Mouse (Mus musculus): ENCODE measurements around the gene Igdcc3. TPM values are rescaled to one million over a fixed set of nuclear protein-coding genes. Genes with fewer than 3 reads are reported as not detected.

Igdcc3 gene
- polyA plus RNA-seq (2015; fragmentation: Nextera tagmentation; extraction: Ambion mirVana): 2.1 and 3.0 TPM in 2 replicates

DNA sequence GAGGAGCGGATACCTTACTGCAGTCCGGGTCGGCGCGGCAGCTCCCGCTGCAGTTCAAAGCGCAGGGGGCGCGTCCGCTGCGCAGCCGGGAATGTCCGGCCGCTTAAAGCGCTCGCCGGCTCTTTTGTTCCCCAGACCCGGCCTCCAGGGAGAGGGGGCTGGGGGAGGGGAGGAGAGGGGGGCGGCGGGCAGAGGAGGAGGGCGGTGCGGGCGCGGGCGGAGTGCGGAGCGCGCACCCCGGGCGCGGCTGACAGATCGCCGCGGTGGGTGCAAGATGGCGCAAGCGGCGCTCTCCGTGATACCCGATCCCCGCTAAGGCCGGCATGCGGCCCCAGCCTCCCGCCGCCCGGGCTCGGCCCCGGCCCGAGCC is at the start of gene Igdcc3:
Gene Igdcc3, plus strand, starts transcription at position 254 of the 370 bp plus-strand sequence.
- peak within 1 kb of the TSS; percentile 87 for H3K27ac ChIP-seq
- WGBS: 0% methylated on average over 47 of the region's 48 CpGs
- H3K4me3 ChIP-seq: peak within 1 kb of the TSS; percentile 79
- peak; percentile 60; the same call in 1 of the 2 replicates for ATAC-seq (ENCODE audit: insufficient number of reproducible peaks, insufficient read depth, low FRiP score, low TSS enrichment, low read depth)
- H3K4me1 ChIP-seq: peaks cover 17% of the 10 kb centered on the region
- no peaks in the 10 kb centered on the region; the same call in 1 of the 2 replicates for H3K27me3 ChIP-seq
- no peaks in the 10 kb centered on the region for H3K9me3 ChIP-seq
- H3K9ac ChIP-seq: peak within 1 kb of the TSS; percentile 86
- peak within 1 kb of the TSS; percentile 85 for H3K4me2 ChIP-seq
- H3K36me3 ChIP-seq: peaks cover 8% of the 10 kb centered on the region; the same call in 1 of the 2 replicates

GRCm38 (mm10) chr9:65094237-65094636 is 46.8 kb upstream of the Igdcc3 start:
- Histone ChIP-seq H3K4me3 (no peak overlapping the region), H3K4me2 (no peak overlapping the region), H3K27me3 (no peaks in the 10 kb centered on the region), H3K9ac (no peak overlapping the region), H3K27ac (peak overlapping the region; percentile 1; the same call in 1 of the 2 replicates), H3K4me1 (peaks cover 18% of the 10 kb centered on the region), H3K9me3 (no peaks in the 10 kb centered on the region), H3K36me3 (no peaks in the 10 kb centered on the region)
- no peak for ATAC-seq (ENCODE audit: insufficient number of reproducible peaks, insufficient read depth, low FRiP score, low TSS enrichment, low read depth)
- WGBS: 55% methylated on average over 6 of the region's 6 CpGs

DNA sequence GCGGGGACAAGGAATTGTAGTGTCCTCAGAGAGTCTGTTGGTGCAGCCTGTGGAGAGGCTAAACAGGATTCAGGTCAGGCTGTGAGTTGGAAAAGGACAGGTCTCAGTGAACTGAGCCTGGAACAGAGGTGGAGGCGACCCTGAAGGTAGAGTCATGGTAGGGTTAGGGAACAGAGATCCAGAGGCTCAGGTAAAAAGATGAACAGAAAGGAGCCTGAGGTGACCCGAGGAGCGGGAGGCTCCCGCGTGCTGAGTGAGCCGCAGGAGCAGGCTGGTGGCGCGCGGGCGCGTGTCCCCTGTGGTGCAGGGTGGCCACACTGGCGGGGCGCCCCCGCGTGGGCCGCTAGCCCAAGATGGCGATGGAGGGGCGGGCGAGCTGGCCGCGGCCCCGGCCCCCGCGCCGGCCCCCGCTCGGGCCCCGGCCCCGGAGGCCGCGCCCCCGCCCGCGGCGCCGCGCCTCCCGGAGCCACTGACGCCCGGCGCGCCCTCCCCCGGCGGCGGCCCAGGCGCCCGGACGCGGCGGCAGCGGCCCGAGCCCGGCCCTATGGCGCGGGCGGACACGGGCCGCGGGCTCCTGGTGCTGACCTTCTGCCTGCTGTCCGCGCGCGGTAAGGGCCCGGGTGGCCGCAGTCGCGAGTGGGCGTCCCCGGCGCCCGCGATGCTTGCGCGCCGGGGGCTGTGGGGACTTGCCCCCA is 39.9 kb upstream of the Igdcc3 start, which contains the start of gene Igdcc4:
Gene Igdcc4, plus strand, starts transcription at position 496 of the 695 bp plus-strand sequence.
- H3K9ac ChIP-seq: peak within 1 kb of the TSS; percentile 92
- peak within 1 kb of the TSS; percentile 92 for H3K4me2 ChIP-seq
- peaks cover 35% of the 10 kb centered on the region for H3K4me1 ChIP-seq
- H3K27ac ChIP-seq: peak within 1 kb of the TSS; percentile 95
- no peak for ATAC-seq (ENCODE audit: insufficient number of reproducible peaks, insufficient read depth, low FRiP score, low TSS enrichment, low read depth)
- H3K27me3 ChIP-seq: no peaks in the 10 kb centered on the region
- no peaks in the 10 kb centered on the region for H3K36me3 ChIP-seq
- 1% methylated on average over 58 of the region's 76 CpGs for WGBS
- H3K4me3 ChIP-seq: peak within 1 kb of the TSS; percentile 82
- 0 out of 2 replicates have a peak, but pooled peaks cover 2% of the 10 kb centered on the region for H3K9me3 ChIP-seq

DNA sequence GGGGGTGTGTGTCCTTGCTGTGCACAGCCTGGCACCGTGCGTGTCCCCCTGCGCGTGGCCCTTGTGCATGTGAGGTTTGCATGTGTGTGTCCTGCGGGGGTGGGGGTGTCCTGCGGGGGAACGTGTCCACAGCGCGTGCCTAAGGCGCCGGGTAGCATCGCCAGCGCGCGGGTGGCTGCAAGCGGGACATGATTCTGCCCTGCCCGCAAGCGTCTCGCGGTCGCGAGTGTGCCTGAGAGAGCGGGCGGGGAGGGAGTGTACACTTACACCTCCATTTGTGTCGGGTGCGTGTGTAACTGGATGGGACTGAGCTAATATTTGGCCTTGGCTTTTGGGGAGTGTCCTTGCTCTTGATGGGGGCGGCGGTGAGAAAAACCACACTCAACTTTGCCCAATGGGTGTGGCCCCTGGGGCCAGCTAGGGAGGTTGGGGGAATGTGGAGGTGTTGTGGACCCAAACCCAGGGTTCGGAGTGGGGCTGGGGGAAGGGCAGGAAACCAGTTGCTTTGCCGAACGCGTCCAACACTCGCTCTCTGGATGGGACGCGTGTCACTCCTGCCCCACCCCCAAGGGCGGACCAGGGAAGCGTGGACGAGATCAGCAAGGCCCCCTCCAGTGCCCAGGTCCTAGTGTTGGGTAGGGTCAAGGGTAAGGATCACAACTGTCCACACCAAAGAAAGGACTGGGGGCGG is 39.2 kb upstream of the Igdcc3 start:
- Histone ChIP-seq H3K4me3 (peak overlapping the region; percentile 82), H3K9me3 (0 out of 2 replicates have a peak, but pooled peaks cover 2% of the 10 kb centered on the region), H3K4me1 (peaks cover 35% of the 10 kb centered on the region), H3K36me3 (no peaks in the 10 kb centered on the region), H3K27ac (peak overlapping the region; percentile 95), H3K27me3 (no peaks in the 10 kb centered on the region), H3K4me2 (peak overlapping the region; percentile 92), H3K9ac (peak overlapping the region; percentile 92)
- WGBS: under 1% methylated on average over 39 of the region's 39 CpGs
- ATAC-seq (ENCODE audit: insufficient number of reproducible peaks, insufficient read depth, low FRiP score, low TSS enrichment, low read depth): peak; percentile 44; the same call in 1 of the 2 replicates

DNA sequence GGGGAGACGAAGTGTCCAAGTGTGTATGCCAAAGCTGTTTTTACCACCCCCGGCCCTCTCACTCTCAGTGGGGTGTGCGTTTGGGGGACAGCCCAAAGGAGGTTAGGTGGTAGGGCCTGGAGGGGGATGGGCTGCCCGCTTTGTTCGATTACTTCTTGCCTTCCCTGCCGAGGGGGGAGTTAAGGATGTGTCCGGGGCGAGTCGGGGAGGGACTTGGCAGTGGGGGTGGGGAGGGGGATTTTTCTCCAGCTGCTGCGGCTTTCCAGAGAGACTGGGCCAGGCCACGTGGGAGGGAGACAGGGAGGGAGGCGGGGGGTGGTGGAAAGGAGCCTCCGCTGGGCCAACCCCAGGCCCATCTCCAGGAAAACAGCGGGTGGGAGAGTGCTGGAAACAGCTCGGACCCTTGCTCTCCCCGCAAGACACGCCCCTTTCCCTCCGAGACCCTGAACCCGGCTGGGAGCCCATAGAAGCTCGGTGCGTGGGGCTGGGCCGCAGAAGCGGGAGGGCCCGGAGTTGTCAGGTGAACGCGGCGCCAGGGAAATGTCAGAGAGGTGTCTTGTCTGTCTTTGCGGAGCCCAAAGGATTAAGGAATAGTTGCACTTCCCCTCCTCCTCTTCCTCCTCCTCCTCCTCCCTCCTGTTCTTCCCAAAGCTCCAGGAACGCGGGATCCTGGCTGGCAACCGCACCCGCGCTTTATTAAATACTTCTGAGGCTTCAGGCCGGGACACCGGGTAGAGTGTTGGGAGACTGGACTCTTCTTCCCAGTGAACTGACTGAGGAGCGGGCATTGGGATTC is 38.4 kb upstream of the Igdcc3 start:
- no peaks in the 10 kb centered on the region for H3K36me3 ChIP-seq
- H3K4me1 ChIP-seq: peaks cover 35% of the 10 kb centered on the region
- H3K27ac ChIP-seq: peak overlapping the region; percentile 95
- ATAC-seq (ENCODE audit: insufficient number of reproducible peaks, insufficient read depth, low FRiP score, low TSS enrichment, low read depth): peak; percentile 72
- peak overlapping the region; percentile 92 for H3K9ac ChIP-seq
- peak overlapping the region; percentile 92 for H3K4me2 ChIP-seq
- WGBS: under 1% methylated on average over 36 of the region's 36 CpGs
- H3K9me3 ChIP-seq: 0 out of 2 replicates have a peak, but pooled peaks cover 2% of the 10 kb centered on the region
- H3K4me3 ChIP-seq: peak overlapping the region; percentile 82
- H3K27me3 ChIP-seq: no peaks in the 10 kb centered on the region

DNA sequence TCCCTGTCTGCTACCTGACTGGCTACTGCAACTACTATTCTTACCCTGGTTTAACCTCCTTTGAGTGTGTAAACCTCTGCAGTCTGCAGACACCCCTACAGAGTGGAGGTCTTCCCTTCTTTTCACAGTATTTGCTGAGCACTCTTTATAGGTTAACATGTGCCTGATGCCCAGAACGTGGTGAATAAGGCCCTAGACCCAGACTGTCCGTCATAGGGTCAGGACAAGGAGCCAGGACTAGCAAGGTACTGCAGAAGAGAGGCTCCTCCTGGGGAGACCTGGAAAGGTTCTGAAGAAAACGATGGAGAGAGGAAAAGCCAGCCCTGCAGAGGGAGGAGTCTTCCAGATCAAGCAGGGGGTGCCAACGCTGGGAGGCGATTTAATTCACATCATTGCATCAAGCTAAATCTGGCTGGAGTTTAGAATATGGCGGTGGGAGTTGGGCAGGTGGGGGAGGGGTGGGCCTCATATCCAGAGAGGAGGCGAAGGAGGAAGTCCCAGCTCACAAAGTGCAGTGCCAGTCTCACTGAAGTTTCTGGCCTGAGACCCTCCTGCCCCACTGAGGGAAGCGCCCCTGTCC is 37.7 kb upstream of the Igdcc3 start:
- 20% methylated on average over 8 of the region's 8 CpGs for WGBS
- Histone ChIP-seq H3K4me1 (peaks cover 40% of the 10 kb centered on the region), H3K27ac (peak overlapping the region; percentile 95), H3K27me3 (no peaks in the 10 kb centered on the region), H3K36me3 (no peaks in the 10 kb centered on the region), H3K4me3 (peak overlapping the region; percentile 82), H3K4me2 (peak overlapping the region; percentile 92), H3K9me3 (0 out of 2 replicates have a peak, but pooled peaks cover 2% of the 10 kb centered on the region), H3K9ac (peak overlapping the region; percentile 92)
- no peak for ATAC-seq (ENCODE audit: insufficient number of reproducible peaks, insufficient read depth, low FRiP score, low TSS enrichment, low read depth)

GRCm38 (mm10) chr9:65106821-65107220 is 34.2 kb upstream of the Igdcc3 start:
- H3K9ac ChIP-seq: no peak overlapping the region
- H3K36me3 ChIP-seq: no peaks in the 10 kb centered on the region
- peaks cover 60% of the 10 kb centered on the region for H3K4me1 ChIP-seq
- no peak overlapping the region for H3K4me3 ChIP-seq
- no peak for ATAC-seq (ENCODE audit: insufficient number of reproducible peaks, insufficient read depth, low FRiP score, low TSS enrichment, low read depth)
- H3K9me3 ChIP-seq: no peaks in the 10 kb centered on the region
- 88% methylated on average over 4 of the region's 4 CpGs for WGBS
- no peak overlapping the region for H3K4me2 ChIP-seq
- H3K27ac ChIP-seq: no peak overlapping the region
- H3K27me3 ChIP-seq: no peaks in the 10 kb centered on the region

DNA sequence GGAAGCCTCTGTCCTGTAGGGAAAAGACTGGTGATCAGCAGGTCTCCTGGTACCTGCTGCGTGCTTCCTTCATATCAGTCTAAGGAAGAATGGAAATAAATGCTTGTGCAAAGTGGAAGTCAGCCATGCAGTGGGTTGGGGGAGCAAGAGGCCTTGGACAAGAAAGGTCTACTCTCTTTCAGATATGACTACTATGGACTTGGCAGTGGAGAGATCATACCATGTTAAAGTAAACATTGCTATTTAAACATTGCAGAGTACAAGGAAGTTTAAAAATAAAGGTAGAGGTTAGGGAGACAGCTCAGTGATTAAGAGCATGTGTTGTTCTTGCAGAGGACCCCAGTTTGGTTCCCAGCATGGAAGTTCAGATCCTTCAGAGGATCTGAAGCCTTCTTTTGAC is 33.1 kb upstream of the Igdcc3 start:
- Histone ChIP-seq H3K9me3 (no peaks in the 10 kb centered on the region), H3K4me2 (no peak overlapping the region), H3K4me1 (peaks cover 57% of the 10 kb centered on the region), H3K9ac (no peak overlapping the region), H3K36me3 (no peaks in the 10 kb centered on the region), H3K27me3 (no peaks in the 10 kb centered on the region), H3K27ac (no peak overlapping the region), H3K4me3 (no peak overlapping the region)
- no peak for ATAC-seq (ENCODE audit: insufficient number of reproducible peaks, insufficient read depth, low FRiP score, low TSS enrichment, low read depth)
- WGBS: 93% methylated on average over 1 of the region's 1 CpGs

DNA sequence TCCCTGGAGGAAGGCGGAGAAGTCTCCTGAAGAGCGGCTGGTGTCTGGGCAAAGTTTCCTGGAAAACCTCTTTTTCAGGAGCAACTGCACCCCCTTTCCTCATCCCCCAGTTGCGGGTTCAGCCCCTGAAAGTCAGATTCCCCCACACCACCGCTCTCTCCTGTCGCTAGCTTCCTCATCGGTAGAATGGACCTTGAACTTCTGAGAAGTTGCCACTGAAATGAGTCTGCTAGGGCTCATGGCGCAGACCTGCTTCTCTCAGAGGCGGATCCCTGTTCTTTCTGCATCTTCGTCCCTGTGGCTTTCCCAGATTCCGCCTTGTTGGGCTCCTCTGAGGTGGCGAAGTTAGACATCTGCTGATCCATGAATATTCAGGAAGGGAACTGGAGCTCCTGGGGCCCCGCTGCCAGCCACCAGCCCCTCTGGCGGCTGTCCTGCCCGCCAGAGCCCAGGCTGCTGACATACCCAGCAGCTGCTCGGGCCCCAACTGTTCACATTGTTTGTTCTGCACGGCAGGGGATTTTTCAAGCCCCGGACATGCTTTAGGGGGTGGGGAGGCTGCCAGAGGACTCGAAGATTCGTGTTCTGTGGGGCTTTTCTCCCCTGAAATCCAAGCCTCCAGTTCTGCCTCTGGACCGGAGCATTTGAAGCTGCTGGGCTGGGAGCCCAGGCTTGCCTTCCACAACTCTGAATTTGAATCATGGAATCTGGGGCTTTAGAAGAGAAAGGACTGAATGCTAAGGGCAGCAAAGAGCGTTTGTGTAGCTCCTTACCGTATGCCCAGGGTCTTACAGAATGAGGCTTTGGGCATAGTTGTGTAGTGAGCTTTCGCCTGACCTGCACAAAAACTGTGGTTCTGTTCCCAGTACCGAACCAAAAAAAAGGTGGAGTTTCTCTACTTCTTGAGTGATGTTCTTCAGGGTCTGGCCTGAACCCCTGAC is 31.6 kb upstream of the Igdcc3 start:
- ATAC-seq (ENCODE audit: insufficient number of reproducible peaks, insufficient read depth, low FRiP score, low TSS enrichment, low read depth): no peak
- Histone ChIP-seq H3K4me1 (peaks cover 44% of the 10 kb centered on the region), H3K27me3 (no peaks in the 10 kb centered on the region), H3K27ac (peak overlapping the region; percentile 94), H3K4me3 (peak overlapping the region; percentile 20), H3K9ac (peak overlapping the region; percentile 66), H3K9me3 (no peaks in the 10 kb centered on the region), H3K36me3 (peaks cover 14% of the 10 kb centered on the region), H3K4me2 (peak overlapping the region; percentile 60)
- WGBS: 10% methylated on average over 24 of the region's 24 CpGs

- Histone ChIP-seq H3K4me3 (no peak overlapping the region), H3K36me3 (peaks cover 32% of the 10 kb centered on the region), H3K9me3 (no peaks in the 10 kb centered on the region), H3K4me1 (peaks cover 31% of the 10 kb centered on the region), H3K27ac (no peak overlapping the region), H3K4me2 (no peak overlapping the region), H3K9ac (no peak overlapping the region), H3K27me3 (no peaks in the 10 kb centered on the region)
- no peak for ATAC-seq (ENCODE audit: insufficient number of reproducible peaks, insufficient read depth, low FRiP score, low TSS enrichment, low read depth)
- WGBS: 92% methylated on average over 5 of the region's 5 CpGs
Observed at GRCm38 (mm10) chr9:65111698-65112097, 29.3 kb upstream of the Igdcc3 start.
